Mouse (Mus musculus) sigmoid colon, adult 10 weeks (tissue): ENCODE results near the gene Rrp12. TPM values are rescaled to one million over a fixed set of nuclear protein-coding genes. Genes with fewer than 3 reads are reported as not detected.

ENCODE experiments used
- polyA plus RNA-seq: library from polyadenylated mRNA; stranded (reverse); fragments of 350-450 nt; fragmentation: Illumina TruSeq; extraction: RNeasy Lipid Tissue Mini Kit (QIAGEN cat#74804); gene quantifications from one replicate; pipeline ENCODE4 v1.2.3, GENCODE M21; 2014; ENCODE audit warnings: low read depth, low replicate concordance

The Rrp12 gene
- 0.44 TPM for polyA plus RNA-seq

GRCm38 (mm10) chr19:41895460-41896318, at the start of gene Rrp12:
Gene Rrp12 (minus strand): TSS chr19:41896173.

GRCm38 (mm10) chr19:41933179-41934086, 37.5 kb upstream of the Rrp12 start, which contains the start of the genes Exosc1 and Zdhhc16:
Gene Exosc1 (minus strand): TSS chr19:41933423.
Gene Zdhhc16 (plus strand): TSS chr19:41933480.

GRCm38 (mm10) chr19:41911178-41912073, 15.5 kb upstream of the Rrp12 start, which contains the start of gene Pgam1:
Gene Pgam1 (plus strand): TSS chr19:41911923.

GRCm38 (mm10) chr19:41847992-41848851, 47.8 kb downstream of the Rrp12 start, which contains the start of gene Frat2:
Gene Frat2 (minus strand): TSS chr19:41848132.

GRCm38 (mm10) chr19:41829381-41830105, 66.4 kb downstream of the Rrp12 start, which contains the start of gene Frat1:
Gene Frat1 (plus strand): TSS chr19:41829970.

Other genes starting within 250 kb of the Rrp12 start
- not detected for gene Slit1, start 152.5 kb downstream of the Rrp12 start, polyA plus RNA-seq
- 4.9 TPM for gene Arhgap19, start 94.1 kb downstream of the Rrp12 start, polyA plus RNA-seq
- gene Frat1, start 66.2 kb downstream of the Rrp12 start, polyA plus RNA-seq: 3.8 TPM
- 21.7 TPM for gene Frat2, start 48.0 kb downstream of the Rrp12 start, polyA plus RNA-seq
- gene Pgam1, start 15.8 kb upstream of the Rrp12 start, polyA plus RNA-seq: 203 TPM
- 18.5 TPM for gene Exosc1, start 37.2 kb upstream of the Rrp12 start, polyA plus RNA-seq
- gene Zdhhc16, start 37.3 kb upstream of the Rrp12 start, polyA plus RNA-seq: 35.5 TPM
- 13.1 TPM for gene Mms19, start 85.0 kb upstream of the Rrp12 start, polyA plus RNA-seq
- not detected for gene Ubtd1, start 85.6 kb upstream of the Rrp12 start, polyA plus RNA-seq
- not detected for gene Ankrd2, start 139.8 kb upstream of the Rrp12 start, polyA plus RNA-seq
- 2.1 TPM for gene Hoga1, start 149.4 kb upstream of the Rrp12 start, polyA plus RNA-seq
- gene 4933411K16Rik, start 156.1 kb upstream of the Rrp12 start, polyA plus RNA-seq: not detected
- gene Morn4, start 190.2 kb upstream of the Rrp12 start, polyA plus RNA-seq: 0.32 TPM
- gene Pi4k2a, start 194.3 kb upstream of the Rrp12 start, polyA plus RNA-seq: 6.4 TPM
- gene Avpi1, start 232.9 kb upstream of the Rrp12 start, polyA plus RNA-seq: not detected